ENCODE assay signal across 18 mouse cellular contexts in the genomic region with DNA sequence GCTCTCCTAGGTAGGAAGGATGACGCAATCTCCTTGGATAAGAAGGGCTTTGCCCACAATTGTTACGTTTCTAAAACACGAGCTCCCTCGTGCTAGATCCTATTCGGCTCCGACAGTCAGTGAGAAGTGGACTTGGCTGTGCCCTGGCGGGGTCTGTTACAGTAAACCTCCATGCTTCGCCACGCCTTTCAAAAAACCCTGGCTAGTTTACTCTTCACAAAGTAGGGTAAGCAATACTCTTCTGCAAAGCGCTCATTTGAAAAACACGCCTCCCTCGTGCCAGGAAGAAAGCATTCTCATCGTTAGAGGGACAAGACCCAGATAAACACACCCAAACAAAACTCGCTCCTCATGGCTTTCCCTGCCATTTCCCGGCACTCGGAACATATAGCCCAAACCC. TPM values are rescaled to one million over a fixed set of nuclear protein-coding genes. Genes with fewer than 3 reads are reported as not detected.
DNase-seq lines count a peak whose midpoint lies in the region; ATAC-seq and TF ChIP-seq lines count a peak whose summit lies in the region.
"Had no signal": no experiment of that assay in that cellular context is flagged by ENCODE, and none has a peak within 500 bp of the region (broad histone marks: within the 10 kb centered on the region; RNA-seq: fewer than 3 reads in every experiment).

No protein-coding gene starts in this region.

- H3K27me3 ChIP-seq in heart, embryonic 11.5 days (ENCODE audit: control insufficient read depth, insufficient read depth, low read length), result no peaks in the 10 kb centered on the region
- H3K27me3 ChIP-seq in embryonic facial prominence, embryonic 10.5 days (replicated peaks; ENCODE audit: low read depth, poor library complexity, severe bottlenecking), result peaks cover 8% of the 10 kb centered on the region
- H3K27me3 ChIP-seq in liver, embryonic 13.5 days, result no peaks in the 10 kb centered on the region

- intact Hi-C loops in heart, postnatal 36 days (cut with DNase I), result loop anchor here (10.0 kb wide), 1 partner anchor 47 kb away; no protein-coding TSS in a partner anchor

- DNase-seq in heart, postnatal 36 days, result no peak
- no peak for DNase-seq in ES-E14 (ENCODE audit: low read depth, low spot score)
- DNase-seq in embryonic facial prominence, embryonic 10.5 days (ENCODE audit: low spot score), result no peak
- no peak for DNase-seq in liver, embryonic 13.5 days
- DNase-seq in T-cell, adult 2 months (ENCODE audit: low spot score), result no peak
- DNase-seq in yolk sac, embryonic 10.5 days (ENCODE audit: low spot score), result no peak
- DNase-seq: adrenal gland, adult 2 months; cerebellum, adult 9-11 months; kidney, adult 18-20 months; kidney, postnatal 25 days; right cerebral cortex, postnatal 14 days; thymus, postnatal 36 days had no signal

- in situ Hi-C loops in ES-E14 (cut with MboI; ENCODE audit: low sequenced_read_pairs in 2 of 2, unreplicated experiment in 2 of 2), result no loop called here

- H3K4me2 ChIP-seq in heart, embryonic 11.5 days, result peak overlapping the region; percentile 69
- H3K4me2 ChIP-seq in liver, embryonic 13.5 days, result peak overlapping the region; percentile 94
- H3K4me2 ChIP-seq: neural tube, embryonic 13.5 days had no signal

- no peaks in the 10 kb centered on the region for H3K36me3 ChIP-seq in heart, embryonic 11.5 days (ENCODE audit: control insufficient read depth, insufficient read depth, low read length)
- no peaks in the 10 kb centered on the region for H3K36me3 ChIP-seq in ES-E14 (ENCODE audit: control insufficient read depth, insufficient read depth, low read length, poor library complexity, severe bottlenecking)
- 0 out of 2 replicates have a peak, but pooled peaks cover 3% of the 10 kb centered on the region for H3K36me3 ChIP-seq in embryonic facial prominence, embryonic 10.5 days (replicated peaks)
- H3K36me3 ChIP-seq in liver, embryonic 13.5 days, result no peaks in the 10 kb centered on the region
- H3K36me3 ChIP-seq: neural tube, embryonic 13.5 days had no signal

- H3K4me1 ChIP-seq in heart, embryonic 11.5 days (ENCODE audit: control insufficient read depth, insufficient read depth, low read length), result peaks cover 42% of the 10 kb centered on the region
- H3K4me1 ChIP-seq in ES-E14 (ENCODE audit: control insufficient read depth in 2 of 2, insufficient read depth in 2 of 2, low read length in 2 of 2, poor library complexity in 1 of 2), result peaks cover 0 to 14% of the 10 kb centered on the region in 2 experiments; a peak in 1 of 4 replicates
- H3K4me1 ChIP-seq in embryonic facial prominence, embryonic 10.5 days, result peaks cover 83% of the 10 kb centered on the region
- peaks cover 89% of the 10 kb centered on the region for H3K4me1 ChIP-seq in liver, embryonic 13.5 days (replicated peaks)

- ATAC-seq in heart, embryonic 11.5 days (replicated peaks; ENCODE audit: insufficient number of reproducible peaks, low FRiP score, low TSS enrichment), result no peak
- no peak for ATAC-seq in liver, embryonic 13.5 days (ENCODE audit: low read depth)
- ATAC-seq: forebrain, embryonic 16.5 days had no signal

- 69% methylated on average over 16 of the region's 16 CpGs for whole genome bisulfite sequencing in heart, embryonic 11.5 days (ENCODE audit: insufficient replicate concordance)
- 86% methylated on average over 16 of the region's 16 CpGs for WGBS in embryonic facial prominence, embryonic 10.5 days
- 38% methylated on average over 16 of the region's 16 CpGs for WGBS in liver, embryonic 13.5 days (ENCODE audit: insufficient replicate concordance)

- peak overlapping the region; percentile 58 for H3K9ac ChIP-seq in heart, embryonic 11.5 days (ENCODE audit: low read depth, low read length)
- H3K9ac ChIP-seq in ES-E14 (ENCODE audit: insufficient read depth, low read depth, low read length, poor library complexity, severe bottlenecking), result peak overlapping the region; percentile 23; the same call in 1 of the 2 replicates
- H3K9ac ChIP-seq in liver, embryonic 13.5 days, result peak overlapping the region; percentile 62
- H3K9ac ChIP-seq: neural tube, embryonic 13.5 days had no signal

- peak overlapping the region; percentile 10; the same call in 1 of the 2 replicates for H3K4me3 ChIP-seq in heart, embryonic 11.5 days (ENCODE audit: low read depth, low read length)
- no peak overlapping the region for H3K4me3 ChIP-seq in ES-E14 (ENCODE audit: insufficient read depth in 1 of 2, low read depth in 1 of 2, low read length in 2 of 2, poor library complexity in 1 of 2, severe bottlenecking in 1 of 2)
- no peak overlapping the region for H3K4me3 ChIP-seq in embryonic facial prominence, embryonic 10.5 days
- H3K4me3 ChIP-seq in liver, embryonic 13.5 days (replicated peaks), result peak overlapping the region; percentile 26
- H3K4me3 ChIP-seq: hindbrain, embryonic 10.5 days; left cerebral cortex, adult 2 months; neural tube, embryonic 13.5 days had no signal

- peak overlapping the region; percentile 50; the same call in 1 of the 2 replicates for H3K27ac ChIP-seq in heart, embryonic 11.5 days (ENCODE audit: low read depth, low read length)
- H3K27ac ChIP-seq in ES-E14 (ENCODE audit: insufficient read depth, low read depth, low read length, poor library complexity, severe bottlenecking), result no peak overlapping the region
- H3K27ac ChIP-seq in embryonic facial prominence, embryonic 10.5 days (replicated peaks), result peak overlapping the region; percentile 60
- H3K27ac ChIP-seq in liver, embryonic 13.5 days, result peak overlapping the region; percentile 83
- H3K27ac ChIP-seq: left cerebral cortex, adult 2 months; neural tube, embryonic 13.5 days had no signal

- no peaks in the 10 kb centered on the region for H3K9me3 ChIP-seq in heart, embryonic 11.5 days (replicated peaks; ENCODE audit: control insufficient read depth, low read length)
- no peaks in the 10 kb centered on the region for H3K9me3 ChIP-seq in ES-E14 (ENCODE audit: control insufficient read depth, insufficient read depth, low read depth, low read length)
- no peaks in the 10 kb centered on the region for H3K9me3 ChIP-seq in embryonic facial prominence, embryonic 10.5 days
- H3K9me3 ChIP-seq in liver, embryonic 13.5 days (replicated peaks), result no peaks in the 10 kb centered on the region
- H3K9me3 ChIP-seq: neural tube, embryonic 13.5 days had no signal

TF ChIP-seq in ES-E14, 5 proteins besides CTCF, POLR2A, EP300 and RAD21:
- TF ChIP-seq ZC3H11A (IDR thresholded peaks at IDR 0.05; ENCODE audit: borderline replicate concordance, low read depth, low read length) (no peak), ZNF384 (IDR thresholded peaks at IDR 0.05; ENCODE audit: low read depth, low read length) (no peak), HCFC1 (IDR thresholded peaks at IDR 0.05; ENCODE audit: borderline replicate concordance, insufficient read depth, low read length) (no peak), MAFK (IDR thresholded peaks at IDR 0.05; ENCODE audit: insufficient read depth, low read depth, low read length) (no peak), CHD2 (IDR thresholded peaks at IDR 0.05; ENCODE audit: low read depth, low read length) (no peak)

RNA-seq across cellular contexts. Expression of gene St6galnac3, which starts 3.4 kb away (rescaled TPM):
- 29.6 and 33.6 TPM in 2 replicates for polyA plus RNA-seq in heart, embryonic 11.5 days (2014; fragmentation: Nextera tagmentation; extraction: Ambion mirVana)
- total RNA-seq in heart, postnatal 36 days (2021), result 1 to 10 TPM; 4.1 to 6.6 TPM
- 3.8 and 5.7 TPM in 2 replicates for total RNA-seq in ES-E14 (2012; rRNA removed)
- 54.1 and 55.1 TPM in 2 replicates for polyA plus RNA-seq in embryonic facial prominence, embryonic 10.5 days (2016; fragmentation: Nextera tagmentation; extraction: Ambion mirVana)
- 8.3 and 9.6 TPM in 2 replicates for polyA plus RNA-seq in liver, embryonic 13.5 days (2015; fragmentation: Nextera tagmentation; extraction: Ambion mirVana)
- polyA plus RNA-seq: C2C12 had no signal

Comparison
In these comparisons a context has a peak if more than half of its experiments do, and no peak if none do; other contexts are left out.
1. H3K4me3 ChIP-seq: peak in heart, embryonic 11.5 days (single experiment) and liver, embryonic 13.5 days (single experiment); none in ES-E14 (0 of 2) and embryonic facial prominence, embryonic 10.5 days (single experiment).
2. Peak in every context shown above with its lines, with median percentiles within 50 percentile points of each other: H3K9ac ChIP-seq.